Mouse (Mus musculus) kidney, adult 2 months (tissue): ENCODE data around the gene Gsc2.

Experiments
- CTCF ChIP-seq: fragments of 200-500 bp; conservative IDR thresholded peaks from 2 replicates; pipeline ENCODE4 v1.5.1; 2011; ENCODE audit warnings: low read depth, mild to moderate bottlenecking, control low read depth, low read length, moderate library complexity, mixed read lengths; ENCODE audit not compliant: insufficient read depth, insufficient read length
- POLR2A ChIP-seq: fragments of 200-500 bp; IDR thresholded peaks from one replicate; pipeline ENCODE4 v1.6.1; 2011; ENCODE audit warnings: low read depth, low read length, control low read depth

- no peak for TF ChIP-seq CTCF
- TF ChIP-seq POLR2A: no peak
Measured at GRCm38 (mm10) chr16:17890917-17891566, 23.8 kb downstream of the Gsc2 start.
